Mouse (Mus musculus) heart, embryonic 16.5 days (tissue): ENCODE results near the gene Olfr10. TPM values are rescaled to one million over a fixed set of nuclear protein-coding genes. Genes with fewer than 3 reads are reported as not detected.
"Not testable (repeated sequence)": the region's sequence is repeated elsewhere in the genome, so short reads cannot be mapped to it uniquely, and the experiment has no call there.

Experiments used
- ATAC-seq: fragments of 200-750 bp; cut with Nextera tagmentation; replicated peaks from 2 replicates; pipeline ENCODE4 v1.8.0; 2017; ENCODE audit warnings: moderate number of reproducible peaks; ENCODE audit not compliant: insufficient read depth, low FRiP score; ENCODE audit errors: extremely low read depth
- H3K27ac ChIP-seq: fragments of 300-500 bp; sonication (generic); 2 replicates; pipeline ENCODE4 v1.5.1; 2014; ENCODE audit warnings: mild to moderate bottlenecking, low read length, control low read depth, moderate library complexity
- H3K27me3 ChIP-seq: fragments of 300-500 bp; sonication (generic); 2 replicates; pipeline ENCODE4 v1.6.1; 2014; ENCODE audit warnings: low read length, mixed read lengths; ENCODE audit not compliant: control insufficient read depth, insufficient read depth
- H3K36me3 ChIP-seq: fragments of 300-500 bp; sonication (generic); 2 replicates; pipeline ENCODE4 v1.6.1; 2014; ENCODE audit not compliant: control insufficient read depth, insufficient read depth
- H3K4me1 ChIP-seq: fragments of 300-500 bp; sonication (generic); 2 replicates; pipeline ENCODE4 v1.6.1; 2014; ENCODE audit warnings: low read length, mixed read lengths; ENCODE audit not compliant: control insufficient read depth, insufficient read depth
- H3K4me2 ChIP-seq: fragments of 300-500 bp; sonication (generic); 2 replicates; pipeline ENCODE4 v1.6.1; 2014; ENCODE audit warnings: low read depth, mild to moderate bottlenecking, control low read depth, low read length
- H3K4me3 ChIP-seq: fragments of 300-500 bp; sonication (generic); 2 replicates; pipeline ENCODE4 v1.5.1; 2014; ENCODE audit warnings: mild to moderate bottlenecking, control low read depth, low read length
- H3K9ac ChIP-seq: fragments of 300-500 bp; sonication (generic); 2 replicates; pipeline ENCODE4 v1.6.1; 2014; ENCODE audit warnings: low read length, control low read depth
- H3K9me3 ChIP-seq: fragments of 300-500 bp; sonication (generic); replicated peaks from 2 replicates; pipeline ENCODE4 v1.6.1; 2016; ENCODE audit warnings: low read length; ENCODE audit not compliant: control insufficient read depth
- WGBS: fragments of 180-500 bp; shearing (Covaris S2); extraction: QIAGEN DNeasy Blood & Tissue Kit; methylation state at CpG from one replicate; pipeline ENCODE4 v1.1.7; 2014; 5-methylcytosine and 5-hydroxymethylcytosine counted together
- polyA plus RNA-seq: library from polyadenylated mRNA; unstranded; fragments of >200 nt; fragmentation: Nextera tagmentation; extraction: Ambion mirVana; gene quantifications from 2 replicates; pipeline ENCODE4 v1.2.1, GENCODE M21; 2015

The Olfr10 gene
- polyA plus RNA-seq, 1 experiment from 2014 or later, result not detected

DNA sequence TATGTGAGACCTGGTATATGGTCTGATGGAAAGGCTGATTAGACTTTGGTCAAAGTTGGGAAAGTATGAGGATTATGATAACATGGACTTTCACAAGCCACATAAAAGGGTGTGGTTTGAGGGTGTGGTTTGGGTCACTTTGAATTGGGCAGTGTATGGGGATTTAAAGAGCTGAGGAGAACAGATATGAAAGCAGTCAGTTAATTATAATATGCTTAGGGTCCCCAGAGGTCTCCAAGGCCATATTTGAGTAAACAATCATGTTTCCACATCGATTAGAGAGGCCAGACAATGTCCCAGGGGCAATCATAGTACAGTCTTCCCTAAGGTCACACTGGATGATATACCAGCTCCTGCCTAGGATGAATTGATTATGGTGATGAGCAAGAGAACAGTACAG, 19.6 kb upstream of the Olfr10 start, which contains the start of gene Olfr1392:
TSS of gene Olfr1392 (plus strand) at position 301 of the 400 bp plus-strand sequence.
- H3K27me3 ChIP-seq, H3K9me3 ChIP-seq, H3K27ac ChIP-seq, ATAC-seq, H3K4me2 ChIP-seq, H3K36me3 ChIP-seq, H3K4me1 ChIP-seq, H3K4me3 ChIP-seq, H3K9ac ChIP-seq: not testable (repeated sequence)
- 43% methylated on average over 1 of the region's 1 CpGs for WGBS

DNA sequence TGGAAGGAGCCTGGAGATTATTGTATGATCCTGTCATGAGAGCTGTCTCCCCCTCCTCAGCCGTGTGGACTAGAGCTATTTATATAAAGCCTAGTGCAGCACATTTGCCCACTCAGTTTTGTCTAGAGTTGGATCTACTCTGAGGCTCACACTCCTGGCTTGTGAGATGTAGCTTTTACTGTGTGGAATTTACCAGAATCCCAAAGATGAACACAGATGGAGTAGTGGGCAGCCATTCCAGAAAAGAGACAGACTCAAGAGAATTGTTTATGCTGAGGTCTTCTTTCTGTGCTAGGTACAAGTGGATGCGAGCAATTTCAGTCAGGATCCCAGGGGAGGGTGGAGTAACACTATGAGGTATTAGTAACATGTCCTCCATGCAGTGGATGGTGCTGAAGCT, 17.3 kb upstream of the Olfr10 start:
- no peak for ATAC-seq

DNA sequence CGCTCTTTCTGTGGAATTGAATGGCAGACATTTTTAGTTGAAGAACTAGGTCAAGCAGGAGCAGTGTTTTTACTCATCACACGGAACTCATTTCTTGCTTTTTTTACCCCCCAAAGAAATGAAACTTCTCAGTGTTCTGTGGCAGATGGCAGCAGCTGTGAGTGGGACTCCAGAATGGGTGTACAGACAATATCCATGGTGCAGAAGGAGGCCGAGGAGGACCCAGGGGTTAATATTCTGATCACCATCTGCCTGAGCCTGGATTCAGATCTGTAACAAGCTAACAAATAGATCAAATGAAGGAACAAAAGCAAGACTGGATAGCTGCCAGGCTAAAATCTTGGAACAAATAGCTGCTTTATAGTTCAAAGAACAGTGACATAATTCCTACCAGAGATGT, 11.8 kb upstream of the Olfr10 start:
- H3K9ac ChIP-seq, result no peak overlapping the region
- no peak overlapping the region for H3K4me3 ChIP-seq
- no peak for ATAC-seq
- no peaks in the 10 kb centered on the region for H3K36me3 ChIP-seq
- H3K9me3 ChIP-seq, result no peaks in the 10 kb centered on the region
- WGBS, result 71% methylated on average over 3 of the region's 3 CpGs
- no peaks in the 10 kb centered on the region for H3K27me3 ChIP-seq
- no peak overlapping the region for H3K27ac ChIP-seq
- H3K4me2 ChIP-seq, result no peak overlapping the region
- H3K4me1 ChIP-seq, result no peaks in the 10 kb centered on the region

More for the DNA sequence above, 17.3 kb upstream of the Olfr10 start:
- H3K9ac ChIP-seq, result no peak overlapping the region
- no peak overlapping the region for H3K4me2 ChIP-seq
- no peaks in the 10 kb centered on the region for H3K4me1 ChIP-seq
- no peaks in the 10 kb centered on the region for H3K36me3 ChIP-seq
- no peaks in the 10 kb centered on the region; the same call in 1 of the 2 replicates for H3K9me3 ChIP-seq
- H3K27me3 ChIP-seq, result no peaks in the 10 kb centered on the region
- no peak overlapping the region for H3K27ac ChIP-seq
- no peak overlapping the region for H3K4me3 ChIP-seq
- WGBS, result 54% methylated on average over 2 of the region's 2 CpGs

GRCm38 (mm10) chr11:49308547-49308946, 4.0 kb downstream of the Olfr10 start:
- H3K9me3 ChIP-seq, H3K4me1 ChIP-seq, H3K4me3 ChIP-seq, ATAC-seq, H3K9ac ChIP-seq, H3K36me3 ChIP-seq, H3K27ac ChIP-seq, H3K27me3 ChIP-seq, H3K4me2 ChIP-seq: not testable (repeated sequence)
- WGBS, result 70% methylated on average over 5 of the region's 5 CpGs

DNA sequence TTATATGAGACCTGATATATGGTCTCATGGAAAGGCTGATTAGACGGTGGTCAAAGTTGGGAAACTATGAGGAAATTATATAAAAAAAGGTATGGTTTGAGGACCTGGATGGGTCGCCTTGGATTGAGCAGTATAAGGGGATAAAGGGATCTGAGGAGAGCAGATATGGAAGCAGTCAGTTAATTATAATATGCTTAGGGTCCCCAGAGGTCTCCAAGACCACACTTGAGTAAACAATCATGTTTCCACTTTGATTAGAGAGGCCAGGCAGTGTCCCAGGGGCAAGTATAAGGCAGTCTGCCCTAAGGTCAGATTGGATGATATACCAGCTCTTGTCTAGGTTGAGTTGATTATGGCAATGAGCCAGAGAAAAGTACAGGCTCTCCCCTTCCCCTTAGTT, 17.9 kb downstream of the Olfr10 start, which contains the start of gene Olfr1391:
TSS of gene Olfr1391 (plus strand) at position 301 of the 400 bp plus-strand sequence.
- H3K27me3 ChIP-seq, result no peaks in the 10 kb centered on the region
- H3K4me1 ChIP-seq, result no peaks in the 10 kb centered on the region
- no peak for ATAC-seq
- no peaks in the 10 kb centered on the region for H3K9me3 ChIP-seq
- no peak within 1 kb of the TSS for H3K4me3 ChIP-seq
- H3K36me3 ChIP-seq, result no peaks in the 10 kb centered on the region
- WGBS, result 58% methylated on average over 2 of the region's 2 CpGs
- H3K4me2 ChIP-seq, result no peak within 1 kb of the TSS
- no peak within 1 kb of the TSS for H3K9ac ChIP-seq
- H3K27ac ChIP-seq, result no peak within 1 kb of the TSS

GRCm38 (mm10) chr11:49326726-49327125, 22.2 kb downstream of the Olfr10 start:
- Histone ChIP-seq H3K36me3 (no peaks in the 10 kb centered on the region), H3K9me3 (no peaks in the 10 kb centered on the region), H3K4me2 (no peak overlapping the region), H3K4me3 (no peak overlapping the region), H3K27me3 (no peaks in the 10 kb centered on the region), H3K27ac (no peak overlapping the region), H3K9ac (no peak overlapping the region), H3K4me1 (no peaks in the 10 kb centered on the region)
- 72% methylated on average over 3 of the region's 3 CpGs for WGBS
- ATAC-seq, result no peak

DNA sequence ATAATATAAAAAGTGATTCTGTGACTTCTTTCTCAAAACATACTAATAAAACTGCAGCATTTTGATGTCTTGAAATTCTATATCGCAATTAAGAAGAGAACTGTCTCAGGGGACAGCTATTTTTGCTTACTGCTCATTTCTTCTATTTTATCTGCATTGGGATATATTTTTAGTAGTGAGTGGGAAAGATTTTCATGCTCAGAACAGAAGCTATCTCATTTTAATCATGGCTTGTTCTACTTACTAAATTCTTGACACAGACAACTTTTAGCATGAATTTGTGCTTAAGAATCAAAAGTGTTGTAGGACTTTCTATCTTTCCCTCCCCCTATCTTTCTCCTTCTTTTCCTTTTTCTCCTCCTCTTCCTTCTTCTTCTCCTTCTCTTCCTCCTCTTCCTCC, 25.1 kb downstream of the Olfr10 start:
- Histone ChIP-seq H3K4me3 (no peak overlapping the region), H3K4me1 (no peaks in the 10 kb centered on the region), H3K9me3 (no peaks in the 10 kb centered on the region), H3K27me3 (no peaks in the 10 kb centered on the region), H3K4me2 (no peak overlapping the region), H3K9ac (no peak overlapping the region), H3K36me3 (no peaks in the 10 kb centered on the region), H3K27ac (no peak overlapping the region)
- 55% methylated on average over 1 of the region's 1 CpGs for WGBS
- no peak for ATAC-seq

DNA sequence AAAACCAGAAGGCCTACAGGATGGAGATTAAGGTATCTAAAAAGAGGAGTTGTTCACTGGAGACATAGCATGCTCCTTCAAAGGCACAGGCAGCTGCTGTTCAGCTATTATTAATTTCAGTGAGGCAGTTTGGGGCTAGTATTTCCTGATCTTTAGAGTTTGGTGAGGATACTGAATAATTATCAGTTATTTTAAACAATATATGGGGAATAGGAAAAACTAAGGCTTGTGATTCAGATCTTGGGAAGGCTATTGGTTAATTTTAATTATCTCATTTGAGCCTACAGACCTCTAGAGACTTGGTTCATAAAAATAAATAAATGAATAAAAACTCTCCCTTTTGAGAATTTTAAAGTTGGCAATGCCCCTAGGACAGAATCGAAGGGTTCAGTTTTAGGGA, 30.3 kb downstream of the Olfr10 start, which contains the start of gene Olfr1390:
TSS of gene Olfr1390 (plus strand) at position 301 of the 400 bp plus-strand sequence.
- H3K4me1 ChIP-seq, result no peaks in the 10 kb centered on the region
- no peaks in the 10 kb centered on the region for H3K27me3 ChIP-seq
- no peaks in the 10 kb centered on the region for H3K9me3 ChIP-seq
- no peak within 1 kb of the TSS for H3K4me3 ChIP-seq
- no peak for ATAC-seq
- H3K36me3 ChIP-seq, result no peaks in the 10 kb centered on the region
- H3K27ac ChIP-seq, result no peak within 1 kb of the TSS
- H3K4me2 ChIP-seq, result no peak within 1 kb of the TSS
- H3K9ac ChIP-seq, result no peak within 1 kb of the TSS
- WGBS, result 70% methylated on average over 1 of the region's 1 CpGs

DNA sequence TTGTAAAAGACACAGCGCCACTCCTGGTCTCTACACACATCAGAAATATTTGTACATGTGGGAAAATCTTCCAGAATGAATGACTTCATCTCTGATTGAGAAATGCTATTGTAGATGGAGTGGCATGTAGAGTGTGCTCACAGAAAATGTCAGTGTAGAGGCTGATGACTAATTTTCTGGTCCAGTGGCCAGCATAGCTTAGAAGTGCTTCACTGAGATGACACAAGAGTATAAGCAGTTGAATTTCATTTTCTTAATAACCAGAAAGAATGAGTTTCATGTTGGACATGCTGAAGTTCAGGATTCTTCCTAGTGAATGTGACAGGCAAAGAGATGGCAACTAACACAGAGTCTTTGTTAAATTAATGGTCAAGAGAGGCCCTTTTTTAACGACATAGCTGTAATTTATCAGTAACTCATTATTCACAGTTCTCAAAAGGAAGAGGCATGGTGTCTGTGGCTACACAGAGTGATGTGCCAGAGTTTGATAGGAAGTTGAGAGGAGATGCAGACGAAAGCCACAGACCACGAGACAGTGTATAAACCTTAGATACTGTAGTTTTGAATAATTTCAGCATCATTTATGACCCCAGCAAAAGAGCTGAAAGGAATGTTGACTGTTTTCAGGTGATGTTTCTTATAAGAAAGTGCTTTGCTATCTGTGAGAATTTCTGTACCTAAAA, 32.8 kb downstream of the Olfr10 start:
- H3K27ac ChIP-seq, result no peak overlapping the region
- 54% methylated on average over 4 of the region's 4 CpGs for WGBS
- H3K36me3 ChIP-seq, result no peaks in the 10 kb centered on the region
- no peak for ATAC-seq
- H3K4me2 ChIP-seq, result no peak overlapping the region
- H3K4me3 ChIP-seq, result no peak overlapping the region
- no peaks in the 10 kb centered on the region for H3K9me3 ChIP-seq
- no peaks in the 10 kb centered on the region for H3K27me3 ChIP-seq
- H3K4me1 ChIP-seq, result no peaks in the 10 kb centered on the region
- no peak overlapping the region for H3K9ac ChIP-seq
